Mouse (Mus musculus) activated CD4-positive, CD25-positive, alpha-beta regulatory T cell, adult 9 weeks (primary cell): ENCODE measurements around the gene Fam124b. TPM values are rescaled to one million over a fixed set of nuclear protein-coding genes. Genes with fewer than 3 reads are reported as not detected.

Source experiments
- polyA plus RNA-seq: library from polyadenylated mRNA; unstranded; fragments of 100-300 nt; shearing (Covaris generic); gene quantifications from one replicate; pipeline ENCODE4 v1.2.1, GENCODE M21; 2017

Gene Fam124b
- 5.8 TPM for polyA plus RNA-seq

GRCm38 (mm10) chr1:80218268-80218667 lies at the start of gene Fam124b:
TSS of gene Fam124b (minus strand) at chr1:80218473.

Other genes with a start within 250 kb of the Fam124b start
- gene Cul3, start 122.0 kb upstream of the Fam124b start, polyA plus RNA-seq, result 21.6 TPM
- not detected for gene Gm45261, start 243.0 kb upstream of the Fam124b start, polyA plus RNA-seq